Mouse (Mus musculus) limb, embryonic 11.5 days (tissue): Measurements from ENCODE around the gene Gtf3c1. TPM values are rescaled to one million over a fixed set of nuclear protein-coding genes. Genes with fewer than 3 reads are reported as not detected.

Source experiments
- ATAC-seq: fragments of 200-750 bp; cut with Nextera tagmentation; 2 replicates; pipeline ENCODE4 v1.8.0; 2017; ENCODE audit warnings: low read depth; ENCODE audit not compliant: insufficient number of reproducible peaks, low FRiP score, low TSS enrichment
- DNase-seq: peaks from one replicate; pipeline ENCODE4 v3.0.0-alpha.2; 2015; ENCODE audit warnings: low spot score
- H3K27ac ChIP-seq: fragments of 300-500 bp; sonication (generic); replicated peaks from 2 replicates; pipeline ENCODE4 v1.5.1; 2014; ENCODE audit warnings: low read depth, mild to moderate bottlenecking, low read length
- H3K27me3 ChIP-seq: fragments of 300-500 bp; sonication (generic); 2 replicates; pipeline ENCODE4 v1.6.1; 2014; ENCODE audit warnings: mild to moderate bottlenecking, low read length, mixed read lengths; ENCODE audit not compliant: control insufficient read depth, insufficient read depth
- H3K36me3 ChIP-seq: fragments of 300-500 bp; sonication (generic); 2 replicates; pipeline ENCODE4 v1.6.1; 2014; ENCODE audit warnings: mild to moderate bottlenecking, low read length, moderate library complexity, mixed read lengths; ENCODE audit not compliant: control insufficient read depth, insufficient read depth
- H3K4me1 ChIP-seq: fragments of 300-500 bp; sonication (generic); 2 replicates; pipeline ENCODE4 v1.6.1; 2014; ENCODE audit warnings: low read length, mixed read lengths; ENCODE audit not compliant: control insufficient read depth, insufficient read depth
- H3K4me2 ChIP-seq: fragments of 300-500 bp; sonication (generic); 2 replicates; pipeline ENCODE4 v1.6.1; 2014; ENCODE audit warnings: low read depth, mild to moderate bottlenecking, moderate library complexity; ENCODE audit not compliant: severe bottlenecking
- H3K4me3 ChIP-seq: fragments of 300-500 bp; sonication (generic); 2 replicates; pipeline ENCODE4 v1.5.1; 2014; ENCODE audit warnings: low read depth, low read length
- H3K9ac ChIP-seq: fragments of 300-500 bp; sonication (generic); 2 replicates; pipeline ENCODE4 v1.6.1; 2014; ENCODE audit warnings: mild to moderate bottlenecking, low read length
- H3K9me3 ChIP-seq: fragments of 300-500 bp; sonication (generic); 2 replicates; pipeline ENCODE4 v1.6.1; 2016; ENCODE audit warnings: low read length; ENCODE audit not compliant: control insufficient read depth
- WGBS: fragments of 180-500 bp; shearing (Covaris S2); extraction: QIAGEN DNeasy Blood & Tissue Kit; methylation state at CpG from one replicate; pipeline ENCODE4 v1.1.7; 2014; 5-methylcytosine and 5-hydroxymethylcytosine counted together
- polyA plus RNA-seq: library from polyadenylated mRNA; unstranded; fragments of >200 nt; fragmentation: Nextera tagmentation; extraction: Ambion mirVana; gene quantifications from 2 replicates; pipeline ENCODE4 v1.2.1, GENCODE M21; 2014

Gtf3c1 gene
- polyA plus RNA-seq, 1 experiment from 2014 or later = 34.1 TPM

GRCm38 (mm10) chr7:125645413-125645812 lies 62.2 kb downstream of the Gtf3c1 start:
- peaks cover 39% of the 10 kb centered on the region for H3K36me3 ChIP-seq

GRCm38 (mm10) chr7:125643880-125644279 lies 63.7 kb downstream of the Gtf3c1 start:
- ATAC-seq = no peak
- Histone ChIP-seq H3K9me3 (no peaks in the 10 kb centered on the region), H3K27me3 (no peaks in the 10 kb centered on the region), H3K27ac (no peak overlapping the region), H3K4me3 (no peak overlapping the region), H3K9ac (no peak overlapping the region), H3K36me3 (peaks cover 39% of the 10 kb centered on the region), H3K4me1 (0 out of 2 replicates have a peak, but pooled peaks cover 2% of the 10 kb centered on the region), H3K4me2 (no peak overlapping the region)
- WGBS = 93% methylated on average over 6 of the region's 6 CpGs
- DNase-seq = no peak

More at GRCm38 (mm10) chr7:125645413-125645812, 62.2 kb downstream of the Gtf3c1 start:
- ATAC-seq (no peak), DNase-seq (no peak)
- no peaks in the 10 kb centered on the region for H3K9me3 ChIP-seq
- no peak overlapping the region for H3K27ac ChIP-seq
- H3K4me3 ChIP-seq = no peak overlapping the region
- H3K4me1 ChIP-seq = no peaks in the 10 kb centered on the region
- WGBS = 94% methylated on average over 7 of the region's 7 CpGs
- no peak overlapping the region for H3K4me2 ChIP-seq
- H3K27me3 ChIP-seq = no peaks in the 10 kb centered on the region
- H3K9ac ChIP-seq = no peak overlapping the region

- H3K27ac ChIP-seq = peak overlapping the region; percentile 51; the same call in 1 of the 2 replicates
- peak; percentile 74 for ATAC-seq
- H3K9ac ChIP-seq = no peak overlapping the region
Observed at GRCm38 (mm10) chr7:125638870-125639386, 68.7 kb downstream of the Gtf3c1 start.

GRCm38 (mm10) chr7:125638376-125638775 lies 69.2 kb downstream of the Gtf3c1 start:
- DNase-seq (no peak), ATAC-seq (0 out of 2 replicates have a peak, but pooled peaks have one; percentile 13)
- Histone ChIP-seq H3K9ac (no peak overlapping the region), H3K9me3 (no peaks in the 10 kb centered on the region), H3K27ac (no peak overlapping the region), H3K4me2 (no peak overlapping the region), H3K36me3 (peaks cover 14% of the 10 kb centered on the region), H3K27me3 (no peaks in the 10 kb centered on the region), H3K4me3 (no peak overlapping the region), H3K4me1 (0 out of 2 replicates have a peak, but pooled peaks cover 2% of the 10 kb centered on the region)
- WGBS = 88% methylated on average over 6 of the region's 6 CpGs

More at GRCm38 (mm10) chr7:125638870-125639386, 68.7 kb downstream of the Gtf3c1 start:
- H3K4me2 ChIP-seq = no peak overlapping the region
- H3K27me3 ChIP-seq = no peaks in the 10 kb centered on the region
- H3K9me3 ChIP-seq = no peaks in the 10 kb centered on the region
- no peak overlapping the region for H3K4me3 ChIP-seq
- H3K4me1 ChIP-seq = 0 out of 2 replicates have a peak, but pooled peaks cover 2% of the 10 kb centered on the region
- 56% methylated on average over 9 of the region's 9 CpGs for WGBS
- peaks cover 18% of the 10 kb centered on the region for H3K36me3 ChIP-seq
- peak; percentile 81 for DNase-seq

- 82% methylated on average over 8 of the region's 8 CpGs for WGBS
- H3K4me2 ChIP-seq = no peak overlapping the region
- H3K27ac ChIP-seq = no peak overlapping the region
- no peak overlapping the region for H3K4me3 ChIP-seq
- peaks cover 12% of the 10 kb centered on the region for H3K36me3 ChIP-seq
- 0 out of 2 replicates have a peak overlapping the region, but pooled peaks have one; percentile 27 for H3K9ac ChIP-seq
- DNase-seq (no peak), ATAC-seq (no peak)
- no peaks in the 10 kb centered on the region for H3K9me3 ChIP-seq
- H3K4me1 ChIP-seq = 0 out of 2 replicates have a peak, but pooled peaks cover 2% of the 10 kb centered on the region
- H3K27me3 ChIP-seq = no peaks in the 10 kb centered on the region
Observed at GRCm38 (mm10) chr7:125637220-125638140, 70.1 kb downstream of the Gtf3c1 start.

GRCm38 (mm10) chr7:125630989-125631388 lies 76.6 kb downstream of the Gtf3c1 start:
- ATAC-seq (no peak), DNase-seq (no peak)
- no peaks in the 10 kb centered on the region for H3K36me3 ChIP-seq
- no peak overlapping the region for H3K9ac ChIP-seq
- H3K27ac ChIP-seq = no peak overlapping the region
- no peak overlapping the region for H3K4me3 ChIP-seq
- H3K27me3 ChIP-seq = no peaks in the 10 kb centered on the region
- H3K4me2 ChIP-seq = no peak overlapping the region
- 72% methylated on average over 3 of the region's 3 CpGs for WGBS
- H3K4me1 ChIP-seq = peaks cover 3% of the 10 kb centered on the region; the same call in 1 of the 2 replicates
- no peaks in the 10 kb centered on the region for H3K9me3 ChIP-seq

- peaks cover 3% of the 10 kb centered on the region; the same call in 1 of the 2 replicates for H3K4me1 ChIP-seq
- H3K4me2 ChIP-seq = no peak overlapping the region
- H3K27me3 ChIP-seq = no peaks in the 10 kb centered on the region
- no peak overlapping the region for H3K27ac ChIP-seq
- no peaks in the 10 kb centered on the region for H3K9me3 ChIP-seq
- DNase-seq (no peak), ATAC-seq (no peak)
- no peak overlapping the region for H3K9ac ChIP-seq
- H3K4me3 ChIP-seq = no peak overlapping the region
- no peaks in the 10 kb centered on the region for H3K36me3 ChIP-seq
- WGBS = 69% methylated on average over 4 of the region's 4 CpGs
Observed at GRCm38 (mm10) chr7:125630317-125630716, 77.3 kb downstream of the Gtf3c1 start.

- Histone ChIP-seq H3K4me3 (no peak overlapping the region), H3K9me3 (no peaks in the 10 kb centered on the region), H3K9ac (no peak overlapping the region), H3K27ac (no peak overlapping the region), H3K4me1 (no peaks in the 10 kb centered on the region), H3K36me3 (no peaks in the 10 kb centered on the region; the same call in 1 of the 2 replicates), H3K4me2 (no peak overlapping the region), H3K27me3 (no peaks in the 10 kb centered on the region)
- no peak for ATAC-seq
- 59% methylated on average over 7 of the region's 7 CpGs for WGBS
- no peak for DNase-seq
Observed at GRCm38 (mm10) chr7:125625829-125626228, 81.8 kb downstream of the Gtf3c1 start.
